Mouse (Mus musculus): ENCODE results near the gene Htr6.

GRCm38 (mm10) chr4:139042611-139043010, 32.8 kb downstream of the Htr6 start:
- TF ChIP-seq POLR2A (IDR thresholded peaks at IDR 0.05; ENCODE audit: insufficient read depth, low read length): no peak
- TF ChIP-seq CTCF (IDR thresholded peaks at IDR 0.05; ENCODE audit: low read depth, low read length): no peak

All from ES-Bruce4 (cell line).